Comparison of ENCODE assay signal across 25 mouse cellular contexts in genomic region chr13:70827507-70827906, GRCm38 (mm10). TPM values are rescaled to one million over a fixed set of nuclear protein-coding genes. Genes with fewer than 3 reads are reported as not detected.
DNase-seq lines count a peak whose midpoint lies in the region; ATAC-seq and TF ChIP-seq lines count a peak whose summit lies in the region.
"Had no signal": no experiment of that assay in that cellular context is flagged by ENCODE, and none has a peak within 500 bp of the region (broad histone marks: within the 10 kb centered on the region; RNA-seq: fewer than 3 reads in every experiment).

No protein-coding gene starts in this region.

- no peaks in the 10 kb centered on the region for H3K9me3 ChIP-seq in intestine, postnatal 0 days (ENCODE audit: control insufficient read depth)
- no peaks in the 10 kb centered on the region for H3K9me3 ChIP-seq in intestine, embryonic 16.5 days (ENCODE audit: control insufficient read depth, low read length)
- no peaks in the 10 kb centered on the region for H3K9me3 ChIP-seq in embryonic facial prominence, embryonic 14.5 days (ENCODE audit: control insufficient read depth, low read length)
- no peaks in the 10 kb centered on the region for H3K9me3 ChIP-seq in limb, embryonic 13.5 days
- H3K9me3 ChIP-seq in forebrain, embryonic 11.5 days (ENCODE audit: control insufficient read depth, low read length): no peaks in the 10 kb centered on the region
- H3K9me3 ChIP-seq: embryonic facial prominence, embryonic 15.5 days; forebrain, embryonic 12.5 days; forebrain, embryonic 15.5 days; heart, embryonic 10.5 days; heart, embryonic 13.5 days had no signal

- whole genome bisulfite sequencing in intestine, postnatal 0 days: 90% methylated on average over 4 of the region's 4 CpGs
- 63% methylated on average over 4 of the region's 4 CpGs for WGBS in intestine, embryonic 16.5 days
- 42% methylated on average over 4 of the region's 4 CpGs for WGBS in embryonic facial prominence, embryonic 14.5 days
- WGBS in limb, embryonic 13.5 days: 34% methylated on average over 4 of the region's 4 CpGs
- WGBS in forebrain, embryonic 11.5 days: 82% methylated on average over 4 of the region's 4 CpGs

- 0 out of 2 replicates have a peak overlapping the region, but pooled peaks have one; percentile 51 for H3K4me2 ChIP-seq in intestine, postnatal 0 days (replicated peaks; ENCODE audit: low read depth)
- H3K4me2 ChIP-seq in intestine, embryonic 16.5 days (ENCODE audit: low read depth, low read length): no peak overlapping the region
- no peak overlapping the region for H3K4me2 ChIP-seq in embryonic facial prominence, embryonic 14.5 days (ENCODE audit: low read depth, low read length)
- no peak overlapping the region for H3K4me2 ChIP-seq in limb, embryonic 13.5 days (replicated peaks)
- no peak overlapping the region for H3K4me2 ChIP-seq in forebrain, embryonic 11.5 days (ENCODE audit: low read depth, low read length, severe bottlenecking)
- H3K4me2 ChIP-seq: embryonic facial prominence, embryonic 15.5 days; forebrain, embryonic 12.5 days; forebrain, embryonic 15.5 days; heart, embryonic 13.5 days; hindbrain, embryonic 14.5 days had no signal

- no peak overlapping the region for H3K4me3 ChIP-seq in intestine, postnatal 0 days (ENCODE audit: low read depth, low read length)
- H3K4me3 ChIP-seq in intestine, embryonic 16.5 days (ENCODE audit: low read length): no peak overlapping the region
- H3K4me3 ChIP-seq in embryonic facial prominence, embryonic 14.5 days (ENCODE audit: low read depth, low read length): no peak overlapping the region
- H3K4me3 ChIP-seq in limb, embryonic 13.5 days: no peak overlapping the region
- no peak overlapping the region for H3K4me3 ChIP-seq in forebrain, embryonic 11.5 days (ENCODE audit: low read depth, low read length)
- H3K4me3 ChIP-seq: embryonic facial prominence, embryonic 15.5 days; forebrain, embryonic 12.5 days; forebrain, embryonic 15.5 days; heart, adult 2 months; heart, embryonic 10.5 days; heart, embryonic 13.5 days had no signal

- no peaks in the 10 kb centered on the region for H3K27me3 ChIP-seq in intestine, postnatal 0 days (replicated peaks; ENCODE audit: control insufficient read depth, insufficient read depth, low read length)
- no peaks in the 10 kb centered on the region for H3K27me3 ChIP-seq in intestine, embryonic 16.5 days (replicated peaks; ENCODE audit: control insufficient read depth, insufficient read depth, low read length)
- H3K27me3 ChIP-seq in embryonic facial prominence, embryonic 14.5 days (replicated peaks; ENCODE audit: control insufficient read depth, insufficient read depth, low read length): no peaks in the 10 kb centered on the region
- H3K27me3 ChIP-seq in limb, embryonic 13.5 days: peaks cover 6% of the 10 kb centered on the region; the same call in 1 of the 2 replicates
- no peaks in the 10 kb centered on the region for H3K27me3 ChIP-seq in forebrain, embryonic 11.5 days (ENCODE audit: control insufficient read depth, insufficient read depth, low read length)
- H3K27me3 ChIP-seq: embryonic facial prominence, embryonic 15.5 days; forebrain, embryonic 12.5 days; forebrain, embryonic 15.5 days; heart, embryonic 13.5 days had no signal

- no peaks in the 10 kb centered on the region for H3K36me3 ChIP-seq in intestine, postnatal 0 days (ENCODE audit: control insufficient read depth, insufficient read depth)
- no peaks in the 10 kb centered on the region for H3K36me3 ChIP-seq in intestine, embryonic 16.5 days (ENCODE audit: control insufficient read depth, insufficient read depth, low read length)
- H3K36me3 ChIP-seq in embryonic facial prominence, embryonic 14.5 days (ENCODE audit: control insufficient read depth, insufficient read depth, low read length): no peaks in the 10 kb centered on the region
- H3K36me3 ChIP-seq in limb, embryonic 13.5 days: no peaks in the 10 kb centered on the region
- H3K36me3 ChIP-seq in forebrain, embryonic 11.5 days (ENCODE audit: control insufficient read depth, insufficient read depth, low read length): no peaks in the 10 kb centered on the region
- H3K36me3 ChIP-seq: embryonic facial prominence, embryonic 15.5 days; forebrain, embryonic 12.5 days; forebrain, embryonic 15.5 days; heart, embryonic 10.5 days; heart, embryonic 13.5 days had no signal

- DNase-seq in embryonic facial prominence, embryonic 14.5 days (ENCODE audit: low spot score): peak; percentile 21
- DNase-seq in lung, postnatal 25 days (ENCODE audit: low spot score): no peak
- DNase-seq in forebrain, embryonic 11.5 days (ENCODE audit: low spot score): no peak
- DNase-seq in spleen, postnatal 10 days (ENCODE audit: low spot score in 2 of 2): no peak
- DNase-seq: adrenal gland, adult 2 months; adrenal gland, postnatal 14 days; B cell, adult 2 months; cerebellum, adult 11 months; cerebellum, adult 2 months; cerebellum, adult 9-11 months; cerebellum, postnatal 25 days; gastrocnemius, postnatal 25 days; heart, adult 2 months; heart, postnatal 14 days; heart, postnatal 4 days had no signal

- TF ChIP-seq CTCF in intestine, postnatal 0 days (IDR thresholded peaks at IDR 0.05; ENCODE audit: low read depth): no peak

- H3K9ac ChIP-seq in intestine, postnatal 0 days (ENCODE audit: low read depth, low read length): no peak overlapping the region
- no peak overlapping the region for H3K9ac ChIP-seq in intestine, embryonic 16.5 days (ENCODE audit: low read depth, low read length)
- H3K9ac ChIP-seq in embryonic facial prominence, embryonic 14.5 days (ENCODE audit: low read depth, low read length): no peak overlapping the region
- no peak overlapping the region for H3K9ac ChIP-seq in limb, embryonic 13.5 days
- no peak overlapping the region for H3K9ac ChIP-seq in forebrain, embryonic 11.5 days (ENCODE audit: low read length)
- H3K9ac ChIP-seq: embryonic facial prominence, embryonic 15.5 days; forebrain, embryonic 12.5 days; forebrain, embryonic 15.5 days; heart, embryonic 13.5 days; hindbrain, embryonic 14.5 days had no signal

- H3K27ac ChIP-seq in intestine, postnatal 0 days (ENCODE audit: low read depth, low read length): no peak overlapping the region
- no peak overlapping the region for H3K27ac ChIP-seq in intestine, embryonic 16.5 days (ENCODE audit: low read length)
- H3K27ac ChIP-seq in embryonic facial prominence, embryonic 14.5 days (replicated peaks; ENCODE audit: low read depth, low read length): no peak overlapping the region
- no peak overlapping the region for H3K27ac ChIP-seq in limb, embryonic 13.5 days
- H3K27ac ChIP-seq in forebrain, embryonic 11.5 days (ENCODE audit: low read depth, low read length): no peak overlapping the region
- H3K27ac ChIP-seq: embryonic facial prominence, embryonic 15.5 days; forebrain, embryonic 12.5 days; forebrain, embryonic 15.5 days; heart, adult 2 months; heart, embryonic 10.5 days; heart, embryonic 13.5 days; hindbrain, embryonic 14.5 days; hindbrain, postnatal 0 days had no signal

- no peak for ATAC-seq in intestine, postnatal 0 days
- ATAC-seq in intestine, embryonic 16.5 days: no peak
- ATAC-seq in embryonic facial prominence, embryonic 14.5 days (ENCODE audit: low read depth): 0 out of 2 replicates have a peak, but pooled peaks have one; percentile 41
- ATAC-seq in limb, embryonic 13.5 days (ENCODE audit: low FRiP score, low read depth): peak; percentile 63
- ATAC-seq in forebrain, embryonic 11.5 days (replicated peaks; ENCODE audit: low FRiP score): no peak
- ATAC-seq: forebrain, embryonic 15.5 days; hindbrain, postnatal 0 days had no signal

- H3K4me1 ChIP-seq in intestine, postnatal 0 days (replicated peaks; ENCODE audit: control insufficient read depth, insufficient read depth, low read length): no peaks in the 10 kb centered on the region
- H3K4me1 ChIP-seq in intestine, embryonic 16.5 days (ENCODE audit: control insufficient read depth, insufficient read depth, low read length): no peaks in the 10 kb centered on the region
- H3K4me1 ChIP-seq in embryonic facial prominence, embryonic 14.5 days (ENCODE audit: control insufficient read depth, insufficient read depth, low read length): no peaks in the 10 kb centered on the region
- H3K4me1 ChIP-seq in limb, embryonic 13.5 days: peaks cover 9% of the 10 kb centered on the region; the same call in 1 of the 2 replicates
- no peaks in the 10 kb centered on the region for H3K4me1 ChIP-seq in forebrain, embryonic 11.5 days (replicated peaks; ENCODE audit: control insufficient read depth, insufficient read depth, low read length)
- H3K4me1 ChIP-seq: embryonic facial prominence, embryonic 15.5 days; forebrain, embryonic 12.5 days; forebrain, embryonic 15.5 days; heart, embryonic 10.5 days; heart, embryonic 13.5 days had no signal

RNA-seq across cellular contexts. Expression of gene Adamts16, which starts 14.1 kb away (rescaled TPM):
- 0.07 and 0.20 TPM in 2 replicates for polyA plus RNA-seq in intestine, postnatal 0 days (2015; fragmentation: Nextera tagmentation; extraction: Ambion mirVana)
- 1.2 and 1.4 TPM in 2 replicates for polyA plus RNA-seq in intestine, embryonic 16.5 days (2015; fragmentation: Nextera tagmentation; extraction: Ambion mirVana)
- polyA plus RNA-seq in embryonic facial prominence, embryonic 14.5 days (2014; fragmentation: Nextera tagmentation; extraction: Ambion mirVana): 1.9 and 2.5 TPM in 2 replicates
- 1.9 and 2.1 TPM in 2 replicates for polyA plus RNA-seq in limb, embryonic 13.5 days (2015; fragmentation: Nextera tagmentation; extraction: Ambion mirVana)
- 0.11 TPM in 1 of 2 replicates, not detected in the other for polyA plus RNA-seq in forebrain, embryonic 11.5 days (2014; fragmentation: Nextera tagmentation; extraction: Ambion mirVana)

Comparison
In these comparisons a context has a peak if more than half of its experiments do, and no peak if none do; other contexts are left out.
1. ATAC-seq: peak in embryonic facial prominence, embryonic 14.5 days (single experiment) and limb, embryonic 13.5 days (single experiment); none in intestine, postnatal 0 days (single experiment), intestine, embryonic 16.5 days (single experiment) and forebrain, embryonic 11.5 days (single experiment).